In genomic region chr13:51962191-51962611, GRCm38 (mm10) we compare ENCODE assay signal across 12 mouse cellular contexts.
DNase-seq lines count a peak whose midpoint lies in the region; ATAC-seq and TF ChIP-seq lines count a peak whose summit lies in the region.
"Had no signal": no experiment of that assay in that cellular context is flagged by ENCODE, and none has a peak within 500 bp of the region (broad histone marks: within the 10 kb centered on the region; RNA-seq: fewer than 3 reads in every experiment).

No protein-coding gene starts in this region.

- no peaks in the 10 kb centered on the region for H3K36me3 ChIP-seq in heart, embryonic 12.5 days
- H3K36me3 ChIP-seq in stomach, postnatal 0 days (ENCODE audit: control insufficient read depth, insufficient read depth, low read length): no peaks in the 10 kb centered on the region
- no peaks in the 10 kb centered on the region for H3K36me3 ChIP-seq in intestine, embryonic 15.5 days
- H3K36me3 ChIP-seq: neural tube, embryonic 12.5 days had no signal

- TF ChIP-seq EP300 in stomach, postnatal 0 days (optimal IDR thresholded peaks at IDR 0.05): no peak

- H3K9me3 ChIP-seq in heart, embryonic 12.5 days (replicated peaks): no peaks in the 10 kb centered on the region
- H3K9me3 ChIP-seq in stomach, postnatal 0 days (ENCODE audit: control insufficient read depth, low read length): no peaks in the 10 kb centered on the region
- no peaks in the 10 kb centered on the region for H3K9me3 ChIP-seq in intestine, embryonic 15.5 days
- H3K9me3 ChIP-seq: neural tube, embryonic 12.5 days had no signal

- H3K9ac ChIP-seq in heart, embryonic 12.5 days: no peak overlapping the region
- no peak overlapping the region for H3K9ac ChIP-seq in stomach, postnatal 0 days (ENCODE audit: low read length)
- H3K9ac ChIP-seq in intestine, embryonic 15.5 days: no peak overlapping the region
- H3K9ac ChIP-seq: neural tube, embryonic 12.5 days had no signal

- ATAC-seq in heart, embryonic 12.5 days (ENCODE audit: insufficient number of reproducible peaks, low FRiP score): no peak
- peak; percentile 16; the same call in 1 of the 2 replicates for ATAC-seq in stomach, postnatal 0 days (ENCODE audit: low FRiP score, low TSS enrichment)
- ATAC-seq in intestine, embryonic 15.5 days: no peak

- H3K27ac ChIP-seq in heart, embryonic 12.5 days (ENCODE audit: poor library complexity, severe bottlenecking): no peak overlapping the region
- H3K27ac ChIP-seq in stomach, postnatal 0 days (replicated peaks): peak overlapping the region; percentile 24; the same call in 1 of the 2 replicates
- H3K27ac ChIP-seq in intestine, embryonic 15.5 days: no peak overlapping the region
- H3K27ac ChIP-seq: left cerebral cortex, adult 2 months; neural tube, embryonic 12.5 days had no signal

- intact Hi-C loops in heart, postnatal 36 days (cut with DNase I): loop anchor here (5.0 kb wide), 1 partner anchor 115 kb away; the partner anchor contains the start of gene Gadd45g

- WGBS in heart, embryonic 12.5 days: 55% methylated on average over 8 of the region's 8 CpGs
- WGBS in stomach, postnatal 0 days: 49% methylated on average over 8 of the region's 8 CpGs
- 55% methylated on average over 8 of the region's 8 CpGs for WGBS in intestine, embryonic 15.5 days

- no peak for TF ChIP-seq CTCF in stomach, postnatal 0 days (IDR thresholded peaks at IDR 0.05; ENCODE audit: low read depth)

- H3K4me3 ChIP-seq in heart, embryonic 12.5 days: no peak overlapping the region
- H3K4me3 ChIP-seq in stomach, postnatal 0 days (ENCODE audit: low read depth, low read length): no peak overlapping the region
- H3K4me3 ChIP-seq in intestine, embryonic 15.5 days (replicated peaks): no peak overlapping the region
- H3K4me3 ChIP-seq: erythroblast, embryonic 14.5 days; left cerebral cortex, adult 2 months; neural tube, embryonic 12.5 days had no signal

- peak; percentile 46 to 61 for DNase-seq in heart, adult 18-20 months
- DNase-seq in urinary bladder, postnatal 14 days (ENCODE audit: low spot score): peak; percentile 18
- no peak for DNase-seq in urinary bladder, postnatal 10 days (ENCODE audit: low spot score)
- peak; percentile 31 to 43 for DNase-seq in heart, postnatal 36 days
- peak; percentile 30 for DNase-seq in stomach, postnatal 0 days (ENCODE audit: low spot score)
- no peak for DNase-seq in cerebellum, postnatal 25 days
- DNase-seq: cerebellum, postnatal 14 days had no signal

- H3K27me3 ChIP-seq in heart, embryonic 12.5 days (replicated peaks): no peaks in the 10 kb centered on the region
- H3K27me3 ChIP-seq in stomach, postnatal 0 days (ENCODE audit: control insufficient read depth, insufficient read depth, low read length): no peaks in the 10 kb centered on the region
- H3K27me3 ChIP-seq in intestine, embryonic 15.5 days (replicated peaks): no peaks in the 10 kb centered on the region

- peaks cover 42% of the 10 kb centered on the region for H3K4me1 ChIP-seq in heart, embryonic 12.5 days (replicated peaks)
- peaks cover 14% of the 10 kb centered on the region for H3K4me1 ChIP-seq in stomach, postnatal 0 days (replicated peaks; ENCODE audit: control insufficient read depth, insufficient read depth)
- peaks cover 34% of the 10 kb centered on the region for H3K4me1 ChIP-seq in intestine, embryonic 15.5 days (replicated peaks)

- H3K4me2 ChIP-seq in heart, embryonic 12.5 days: no peak overlapping the region
- no peak overlapping the region for H3K4me2 ChIP-seq in stomach, postnatal 0 days (replicated peaks; ENCODE audit: low read depth)
- no peak overlapping the region for H3K4me2 ChIP-seq in intestine, embryonic 15.5 days (replicated peaks)
- H3K4me2 ChIP-seq: neural tube, embryonic 12.5 days had no signal

Comparison
In these comparisons a context has a peak if more than half of its experiments do, and no peak if none do; other contexts are left out.
1. DNase-seq: peak in heart, adult 18-20 months (2 of 2), urinary bladder, postnatal 14 days (single experiment), heart, postnatal 36 days (2 of 2) and stomach, postnatal 0 days (single experiment); none in urinary bladder, postnatal 10 days (single experiment) and cerebellum, postnatal 25 days (0 of 2).